Mouse (Mus musculus): ENCODE measurements around the gene Gm42688.

Gene Gm42688

DNA sequence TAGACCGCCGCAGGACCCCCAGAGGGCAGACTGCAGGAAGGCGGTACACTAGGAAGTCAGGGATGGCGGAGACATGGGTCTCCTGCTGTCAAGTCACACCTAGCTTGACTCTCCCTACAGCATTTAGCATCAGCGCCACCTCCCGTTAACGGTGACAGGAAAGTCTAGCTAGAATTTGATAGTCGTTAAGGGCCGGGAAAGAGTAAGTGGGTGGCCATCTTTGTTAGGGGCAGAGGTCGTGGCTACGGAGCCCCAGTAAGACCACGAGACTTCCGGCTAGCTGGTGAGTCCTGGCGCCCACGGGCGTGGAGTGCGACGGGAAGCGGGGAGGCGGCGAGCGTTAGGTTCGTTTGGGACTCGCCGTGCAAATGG, at the start of gene Gm42688, which contains the start of gene Ccdc142:
TSS of gene Gm42688 (plus strand) at position 302 of the 372 bp plus-strand sequence.
TSS of gene Ccdc142 (plus strand) at position 286 of the 372 bp plus-strand sequence.
- in situ Hi-C loops (cut with MboI, MseI), result loop anchor here (5.0 kb wide), 1 partner anchor 56 kb away; the partner anchor contains the start of genes 1700003E16Rik and Wdr54

GRCm38 (mm10) chr6:83053136-83053960, 48.1 kb upstream of the Gm42688 start:
- in situ Hi-C loops (cut with MboI, MseI), result no loop called here

DNA sequence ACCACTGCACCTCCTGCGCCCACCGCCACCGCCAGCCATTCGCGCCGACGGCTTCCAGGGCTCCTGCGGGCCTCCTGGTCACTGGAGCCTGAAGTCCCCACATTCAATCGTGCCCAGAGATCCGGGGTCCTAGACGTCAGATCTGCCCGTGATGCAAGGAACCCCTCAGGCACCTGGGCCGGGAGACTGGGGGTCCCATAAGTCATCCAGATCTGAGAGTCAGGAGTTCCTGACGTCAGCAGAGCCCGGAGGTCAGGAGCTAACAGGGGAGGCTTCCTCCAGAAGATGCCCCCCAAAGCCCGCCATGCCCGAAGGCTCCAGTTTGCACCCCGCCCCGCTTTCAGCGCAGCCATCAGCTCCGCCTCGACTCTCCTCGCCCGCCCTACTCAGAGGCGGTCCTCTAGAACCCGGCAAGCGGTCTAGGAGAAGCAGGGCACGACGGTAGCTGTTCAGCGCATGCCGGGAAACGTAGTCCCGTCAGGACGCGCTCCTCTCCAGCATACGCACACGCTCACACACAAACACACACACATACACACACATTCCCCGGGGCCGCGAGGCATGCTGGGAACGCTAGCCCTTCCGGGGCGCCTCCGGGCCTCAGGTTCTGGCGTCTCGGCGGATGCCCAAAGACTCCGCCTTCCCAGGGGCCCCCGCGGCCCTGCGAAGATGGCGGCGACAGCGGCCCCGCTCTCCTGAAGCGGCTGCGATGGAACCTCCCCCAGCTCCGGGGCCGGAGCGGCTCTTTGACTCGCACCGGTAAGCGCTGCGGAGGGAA, 47.2 kb upstream of the Gm42688 start, which contains the start of gene Aup1:
TSS of gene Aup1 (plus strand) at position 448 of the 778 bp plus-strand sequence.
- in situ Hi-C loops (cut with MboI, MseI), result no loop called here

DNA sequence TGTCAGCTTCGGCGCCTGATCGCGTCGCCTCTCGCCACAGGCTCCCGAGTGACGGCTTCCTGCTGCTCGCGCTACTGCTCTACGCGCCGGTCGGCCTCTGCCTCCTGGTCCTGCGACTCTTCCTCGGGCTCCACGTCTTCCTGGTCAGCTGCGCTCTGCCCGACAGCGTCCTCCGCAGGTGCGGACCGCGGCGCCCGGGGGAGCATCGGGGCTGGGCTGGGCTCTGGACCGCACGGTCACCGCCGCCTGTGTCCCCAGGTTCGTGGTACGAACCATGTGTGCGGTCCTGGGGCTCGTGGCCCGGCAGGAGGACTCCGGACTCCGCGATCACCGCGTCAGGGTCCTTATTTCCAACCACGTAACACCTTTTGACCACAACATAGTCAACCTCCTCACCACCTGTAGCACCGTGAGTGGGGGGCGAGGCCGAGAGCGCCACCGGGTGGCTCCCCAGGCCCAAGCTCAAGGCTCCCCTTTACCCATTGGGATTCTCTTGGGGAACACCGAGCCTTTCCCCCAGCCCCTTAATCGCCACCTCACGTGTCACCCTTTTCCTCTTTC, 46.5 kb upstream of the Gm42688 start, which contains the start of gene Htra2:
TSS of gene Htra2 (minus strand) at position 403 of the 561 bp plus-strand sequence.
- in situ Hi-C loops (cut with MboI, MseI), result no loop called here

- in situ Hi-C loops (cut with MboI, MseI), result no loop called here
Measured at GRCm38 (mm10) chr6:83057790-83058189, 43.6 kb upstream of the Gm42688 start, which contains the start of gene Dqx1. Gene Dqx1 (plus strand): TSS chr6:83057844.

DNA sequence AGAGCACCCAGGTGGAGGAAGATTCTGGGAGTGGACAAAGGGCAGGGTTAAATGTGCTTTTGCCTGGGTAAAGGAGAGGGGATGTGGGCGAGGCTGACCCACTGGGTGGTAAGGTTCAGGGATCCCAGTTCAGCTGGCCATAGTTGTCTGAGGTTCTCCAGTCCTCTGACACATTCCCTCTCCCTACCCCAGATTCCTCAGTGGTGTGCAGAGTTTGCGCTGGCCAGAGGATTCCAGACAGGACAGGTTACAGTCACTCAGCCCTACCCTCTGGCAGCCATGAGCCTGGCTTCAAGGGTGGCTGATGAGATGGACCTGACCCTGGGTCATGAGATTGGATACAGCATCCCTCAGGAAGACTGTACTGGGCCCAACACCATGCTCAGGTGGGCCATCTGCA, 42.7 kb upstream of the Gm42688 start:
- in situ Hi-C loops (cut with MboI, MseI), result no loop called here

GRCm38 (mm10) chr6:83065995-83066394, 35.4 kb upstream of the Gm42688 start:
- in situ Hi-C loops (cut with MboI, MseI), result no loop called here

- in situ Hi-C loops (cut with MboI, MseI), result no loop called here
Measured at GRCm38 (mm10) chr6:83066441-83066840, 35.0 kb upstream of the Gm42688 start.

DNA sequence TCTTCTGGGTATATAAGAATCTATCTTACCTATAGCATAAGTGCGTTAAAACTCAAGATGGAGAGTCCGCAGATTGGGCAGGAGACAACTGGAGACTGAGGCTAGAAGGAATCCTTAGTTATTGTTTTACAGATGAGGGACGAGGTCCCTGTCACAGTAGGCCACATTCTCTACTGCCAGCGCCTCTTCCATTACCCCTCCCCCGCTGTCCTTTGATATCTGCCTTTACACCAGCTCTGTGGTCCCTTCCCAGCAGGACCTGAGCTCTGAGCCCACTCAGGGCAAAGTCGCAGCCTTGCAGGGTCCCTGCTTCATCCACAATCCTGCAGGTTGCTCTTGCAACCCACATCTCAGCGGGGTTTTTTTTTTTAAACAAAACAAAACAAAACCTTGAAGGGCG, 33.2 kb upstream of the Gm42688 start:
- in situ Hi-C loops (cut with MboI, MseI), result no loop called here

- in situ Hi-C loops (cut with MboI, MseI), result no loop called here
Measured at GRCm38 (mm10) chr6:83068706-83069487, 32.5 kb upstream of the Gm42688 start.

- in situ Hi-C loops (cut with MboI, MseI), result no loop called here
Measured at GRCm38 (mm10) chr6:83069488-83070246, 31.8 kb upstream of the Gm42688 start.

DNA sequence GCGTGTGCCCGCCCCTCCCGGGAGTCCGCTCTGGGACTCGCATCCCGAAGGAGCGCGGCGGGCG, 31.3 kb upstream of the Gm42688 start, which contains the start of gene Tlx2:
TSS of gene Tlx2 (minus strand) at position 47 of the 64 bp plus-strand sequence.
- in situ Hi-C loops (cut with MboI, MseI), result no loop called here

DNA sequence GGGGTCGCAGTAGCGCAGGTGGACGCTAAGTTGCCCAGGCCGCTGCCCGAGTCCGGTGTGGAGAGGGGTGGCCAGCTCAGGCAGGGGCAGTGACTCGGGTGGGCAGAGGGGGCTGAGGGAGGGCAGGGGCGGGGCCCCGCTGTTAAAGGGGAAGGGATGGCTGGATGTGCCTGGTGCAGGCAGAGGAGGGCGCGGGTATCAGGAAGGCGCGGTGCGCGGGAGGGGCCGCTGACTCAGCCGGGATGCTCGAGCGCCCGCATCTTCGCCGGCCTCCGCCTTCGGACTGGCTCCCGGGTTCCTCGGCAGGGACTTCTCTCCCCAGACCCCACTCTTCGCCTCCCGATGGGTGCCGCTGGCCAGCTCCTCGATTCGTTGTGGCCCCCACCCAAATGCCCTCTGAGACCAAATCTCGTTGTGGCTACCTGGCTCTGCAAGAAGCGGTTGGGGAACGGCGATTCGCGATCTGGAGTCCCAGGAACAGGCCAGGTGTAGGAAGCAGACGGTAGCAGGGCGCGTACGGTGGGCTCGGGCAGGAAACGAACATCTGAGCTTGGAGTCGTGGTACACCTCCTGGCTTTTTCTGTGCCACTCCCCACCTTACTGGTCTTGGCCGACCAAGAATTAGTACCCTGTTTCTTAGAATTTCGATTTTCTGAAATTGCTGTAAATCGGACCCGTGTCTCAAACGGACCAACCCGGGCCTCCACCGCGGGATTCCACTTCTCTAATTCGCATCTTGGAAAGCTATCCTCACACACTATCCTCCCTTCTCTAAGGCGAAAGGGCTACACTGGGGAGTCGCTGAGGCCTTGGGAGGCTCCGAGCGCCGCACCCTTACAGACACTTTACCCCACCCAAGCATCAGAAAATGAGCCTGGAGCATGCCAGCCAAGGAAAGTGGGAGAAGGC, 30.9 kb upstream of the Gm42688 start:
- in situ Hi-C loops (cut with MboI, MseI), result no loop called here

GRCm38 (mm10) chr6:83071220-83071619, 30.2 kb upstream of the Gm42688 start:
- in situ Hi-C loops (cut with MboI, MseI), result no loop called here

DNA sequence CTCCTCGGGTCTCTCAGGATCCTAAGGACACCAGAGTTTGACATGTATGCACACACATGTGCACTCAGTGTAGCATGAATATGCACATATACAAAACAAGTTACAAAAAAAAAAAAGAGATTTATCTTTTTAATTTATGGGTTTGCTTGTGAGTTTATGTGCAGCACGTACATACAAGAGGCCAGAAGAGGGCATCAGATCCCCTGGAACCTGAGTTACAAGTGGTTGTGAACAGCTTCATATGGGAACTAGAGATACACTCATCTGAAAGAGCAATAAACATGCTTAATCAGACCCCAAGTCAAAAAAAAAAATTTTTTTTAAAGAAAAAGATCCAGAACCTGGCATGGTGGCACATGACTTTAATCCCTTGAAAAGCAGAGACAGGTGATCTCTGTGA, 26.4 kb upstream of the Gm42688 start:
- in situ Hi-C loops (cut with MboI, MseI), result loop anchor here (5.0 kb wide), 1 partner anchor 42 kb away; the partner anchor contains the start of gene Mogs

DNA sequence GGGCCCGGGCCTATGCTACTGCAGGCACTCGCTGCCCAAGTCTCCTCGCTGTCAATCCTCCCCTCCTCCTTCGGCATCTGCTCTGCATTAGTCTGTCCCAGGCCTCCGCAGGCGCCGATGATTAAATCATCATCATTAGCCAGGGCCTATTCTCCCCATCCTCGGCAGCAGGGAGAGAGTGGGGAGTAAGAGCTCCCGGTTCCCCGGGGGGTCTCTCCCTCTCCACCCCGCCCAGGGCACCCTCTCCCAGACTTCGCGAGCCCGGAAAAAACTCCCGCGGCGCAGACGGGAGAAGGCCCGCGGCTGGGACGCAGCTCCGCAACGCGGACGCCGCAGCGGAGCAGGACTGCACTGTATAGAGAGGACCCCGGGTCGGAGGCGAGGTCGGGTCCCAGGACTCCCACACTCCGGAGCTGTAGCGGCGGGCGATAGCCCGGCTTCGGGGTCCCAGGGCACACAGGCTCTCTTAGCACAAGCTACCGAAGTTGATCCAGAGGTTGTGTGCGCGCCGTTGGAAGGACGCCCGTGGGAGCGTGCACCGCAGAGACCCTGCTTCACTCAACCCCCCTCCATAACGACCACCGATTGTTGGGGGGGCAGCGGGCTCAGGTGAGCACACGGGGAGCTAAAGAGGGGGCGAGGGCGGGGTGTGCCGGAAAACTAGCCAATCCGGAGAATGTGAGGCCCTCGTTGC, 23.6 kb upstream of the Gm42688 start, which contains the start of gene Pcgf1:
TSS of gene Pcgf1 (plus strand) at position 240 of the 694 bp plus-strand sequence.
- in situ Hi-C loops (cut with MboI, MseI), result loop anchor here (5.0 kb wide), 1 partner anchor 40 kb away; the partner anchor contains the start of gene Mogs

- in situ Hi-C loops (cut with MboI, MseI), result loop anchor here (5.0 kb wide), 1 partner anchor 39 kb away; the partner anchor contains the start of gene Mogs
Measured at GRCm38 (mm10) chr6:83078324-83078858, 23.0 kb upstream of the Gm42688 start.

GRCm38 (mm10) chr6:83080210-83080609, 21.2 kb upstream of the Gm42688 start:
- in situ Hi-C loops (cut with MboI, MseI), result no loop called here

- in situ Hi-C loops (cut with MboI, MseI), result no loop called here
Measured at GRCm38 (mm10) chr6:83083497-83083896, 17.9 kb upstream of the Gm42688 start.

Data from T-helper 2 cell (primary cell).